Comparison of ENCODE assay signal across 24 mouse cellular contexts in the genomic region with DNA sequence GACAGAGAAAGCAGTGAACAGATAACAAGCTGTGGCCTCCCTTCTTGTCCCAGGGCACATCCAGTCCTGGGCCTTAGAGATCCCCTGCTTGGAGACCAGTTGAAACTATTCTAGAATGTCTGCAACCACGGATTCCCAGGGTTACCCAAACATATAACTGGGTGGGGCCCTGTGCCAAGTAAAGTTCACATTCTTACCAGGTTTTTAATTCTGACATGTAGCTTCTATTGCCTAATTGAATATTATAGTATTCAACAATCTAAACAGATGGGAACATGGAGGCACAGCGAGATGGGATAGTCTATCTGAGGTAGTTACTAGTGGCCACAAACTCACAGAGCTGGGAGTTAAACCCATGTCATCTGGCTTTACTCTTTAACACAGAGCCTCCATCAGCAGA. TPM values are rescaled to one million over a fixed set of nuclear protein-coding genes. Genes with fewer than 3 reads are reported as not detected.
DNase-seq lines count a peak whose midpoint lies in the region; ATAC-seq and TF ChIP-seq lines count a peak whose summit lies in the region.
"Had no signal": no experiment of that assay in that cellular context is flagged by ENCODE, and none has a peak within 500 bp of the region (broad histone marks: within the 10 kb centered on the region; RNA-seq: fewer than 3 reads in every experiment).

A gene (minus strand): TSS at position 101 of the 400 bp plus-strand sequence.

- intact Hi-C loops in gastrocnemius, adult 2 months (cut with DNase I): no loop called here

- H3K9ac ChIP-seq in forebrain, embryonic 12.5 days: no peak within 1 kb of the TSS
- H3K9ac ChIP-seq in ES-Bruce4 (ENCODE audit: low read depth, poor library complexity, severe bottlenecking): peak within 1 kb of the TSS; percentile 31
- peak within 1 kb of the TSS; percentile 13; the same call in 1 of the 2 replicates for H3K9ac ChIP-seq in hindbrain, postnatal 0 days (replicated peaks; ENCODE audit: low read length)
- H3K9ac ChIP-seq: heart, embryonic 15.5 days; neural tube, embryonic 12.5 days; stomach, embryonic 15.5 days had no signal

- peaks cover 9% of the 10 kb centered on the region for H3K4me1 ChIP-seq in forebrain, embryonic 10.5 days
- peaks cover 12% of the 10 kb centered on the region for H3K4me1 ChIP-seq in forebrain, embryonic 12.5 days
- H3K4me1 ChIP-seq in lung, adult 2 months (ENCODE audit: control insufficient read depth, insufficient read depth, low read length): no peaks in the 10 kb centered on the region; the same call in 1 of the 2 replicates
- peaks cover 4% of the 10 kb centered on the region for H3K4me1 ChIP-seq in ES-Bruce4 (ENCODE audit: control insufficient read depth, insufficient read depth, low read length)
- H3K4me1 ChIP-seq in hindbrain, postnatal 0 days (ENCODE audit: insufficient read depth, low read length): peaks cover 5% of the 10 kb centered on the region; the same call in 1 of the 2 replicates
- no peaks in the 10 kb centered on the region for H3K4me1 ChIP-seq in thymus, adult 2 months (replicated peaks; ENCODE audit: control insufficient read depth, insufficient read depth, low read length)
- H3K4me1 ChIP-seq: heart, embryonic 15.5 days; stomach, embryonic 15.5 days had no signal

- H3K4me3 ChIP-seq in forebrain, embryonic 10.5 days: no peak within 1 kb of the TSS
- H3K4me3 ChIP-seq in forebrain, embryonic 12.5 days (replicated peaks): no peak within 1 kb of the TSS
- no peak within 1 kb of the TSS for H3K4me3 ChIP-seq in lung, adult 2 months (replicated peaks; ENCODE audit: extremely low read depth, low read depth, low read length)
- H3K4me3 ChIP-seq in ES-Bruce4 (ENCODE audit: low read depth, low read length): 0 out of 2 replicates have a peak within 1 kb of the TSS, but pooled peaks have one; percentile 16
- 0 out of 2 replicates have a peak within 1 kb of the TSS, but pooled peaks have one; percentile 7 for H3K4me3 ChIP-seq in hindbrain, postnatal 0 days (ENCODE audit: low read length)
- no peak within 1 kb of the TSS for H3K4me3 ChIP-seq in thymus, adult 2 months (ENCODE audit: control insufficient read depth, insufficient read depth, low read length)
- H3K4me3 ChIP-seq in gastrocnemius, adult 2 months: no peak within 1 kb of the TSS; the same call in 1 of the 2 replicates
- H3K4me3 ChIP-seq: erythroblast, embryonic 14.5 days; heart, embryonic 15.5 days; neural tube, embryonic 12.5 days; stomach, embryonic 15.5 days had no signal

- H3K4me2 ChIP-seq in forebrain, embryonic 12.5 days: no peak within 1 kb of the TSS
- H3K4me2 ChIP-seq in hindbrain, postnatal 0 days (ENCODE audit: low read depth, low read length): peak within 1 kb of the TSS; percentile 39
- H3K4me2 ChIP-seq: heart, embryonic 15.5 days; neural tube, embryonic 12.5 days; stomach, embryonic 15.5 days had no signal

- DNase-seq in forebrain, embryonic 10.5 days (ENCODE audit: extremely low spot score, low spot score): no peak
- no peak for DNase-seq in lung, adult 2 months
- DNase-seq in lung, postnatal 10 days: no peak
- no peak for DNase-seq in hindbrain, postnatal 0 days (ENCODE audit: low spot score)
- no peak for DNase-seq in thymus, adult 2 months
- DNase-seq in gastrocnemius, adult 2 months: no peak
- DNase-seq: adrenal gland, postnatal 36 days; cerebellum, adult 18-20 months; gastrocnemius, postnatal 14 days; liver; lung, postnatal 14 days had no signal

- no peaks in the 10 kb centered on the region for H3K27me3 ChIP-seq in forebrain, embryonic 10.5 days (ENCODE audit: poor library complexity, severe bottlenecking)
- H3K27me3 ChIP-seq in forebrain, embryonic 12.5 days: no peaks in the 10 kb centered on the region
- no peaks in the 10 kb centered on the region for H3K27me3 ChIP-seq in ES-Bruce4 (ENCODE audit: control insufficient read depth, insufficient read depth, low read length, poor library complexity, severe bottlenecking)
- no peaks in the 10 kb centered on the region for H3K27me3 ChIP-seq in hindbrain, postnatal 0 days (ENCODE audit: insufficient read depth, low read length)
- no peaks in the 10 kb centered on the region for H3K27me3 ChIP-seq in thymus, adult 2 months (ENCODE audit: control insufficient read depth, insufficient read depth, low read length)
- H3K27me3 ChIP-seq: heart, embryonic 15.5 days; neural tube, embryonic 12.5 days; stomach, embryonic 15.5 days had no signal

- ATAC-seq in forebrain, embryonic 12.5 days (ENCODE audit: low FRiP score): no peak
- no peak for ATAC-seq in hindbrain, postnatal 0 days
- ATAC-seq: intestine, postnatal 0 days had no signal

- H3K27ac ChIP-seq in forebrain, embryonic 10.5 days: 0 out of 2 replicates have a peak within 1 kb of the TSS, but pooled peaks have one; percentile 9
- H3K27ac ChIP-seq in forebrain, embryonic 12.5 days: no peak within 1 kb of the TSS
- peak within 1 kb of the TSS; percentile 36; the same call in 1 of the 2 replicates for H3K27ac ChIP-seq in ES-Bruce4 (ENCODE audit: insufficient read depth, low read length)
- peak within 1 kb of the TSS; percentile 48; the same call in 1 of the 2 replicates for H3K27ac ChIP-seq in hindbrain, postnatal 0 days
- no peak within 1 kb of the TSS for H3K27ac ChIP-seq in thymus, adult 2 months (ENCODE audit: control insufficient read depth, insufficient read depth, low read length)
- no peak within 1 kb of the TSS; the same call in 1 of the 2 replicates for H3K27ac ChIP-seq in gastrocnemius, adult 2 months
- H3K27ac ChIP-seq: heart, embryonic 15.5 days; kidney, postnatal 0 days; neural tube, embryonic 12.5 days; stomach, embryonic 15.5 days had no signal

- TF ChIP-seq EP300 in ES-Bruce4 (IDR thresholded peaks at IDR 0.05; ENCODE audit: insufficient read depth, low read depth, low read length): no peak

- TF ChIP-seq CTCF in lung, adult 2 months (IDR thresholded peaks at IDR 0.05; ENCODE audit: insufficient read depth, low read length): no peak
- no peak for TF ChIP-seq CTCF in ES-Bruce4 (IDR thresholded peaks at IDR 0.05; ENCODE audit: low read depth, low read length)
- TF ChIP-seq CTCF in hindbrain, postnatal 0 days (IDR thresholded peaks at IDR 0.05; ENCODE audit: low read depth): no peak
- no peak for TF ChIP-seq CTCF in thymus, adult 2 months (IDR thresholded peaks at IDR 0.05; ENCODE audit: borderline replicate concordance, control insufficient read depth, extremely low read depth, insufficient read depth, low read length, poor library complexity)
- TF ChIP-seq CTCF in gastrocnemius, adult 2 months (IDR thresholded peaks at IDR 0.05): no peak

- no peaks in the 10 kb centered on the region for H3K36me3 ChIP-seq in forebrain, embryonic 10.5 days (replicated peaks)
- no peaks in the 10 kb centered on the region for H3K36me3 ChIP-seq in forebrain, embryonic 12.5 days (replicated peaks)
- no peaks in the 10 kb centered on the region for H3K36me3 ChIP-seq in ES-Bruce4 (ENCODE audit: control insufficient read depth, insufficient read depth, low read length, poor library complexity, severe bottlenecking)
- H3K36me3 ChIP-seq in hindbrain, postnatal 0 days (ENCODE audit: insufficient read depth, low read length): no peaks in the 10 kb centered on the region
- no peaks in the 10 kb centered on the region for H3K36me3 ChIP-seq in thymus, adult 2 months (ENCODE audit: control insufficient read depth, insufficient read depth, low read length)
- H3K36me3 ChIP-seq: heart, embryonic 15.5 days; neural tube, embryonic 12.5 days; stomach, embryonic 15.5 days had no signal

- TF ChIP-seq POLR2A in lung, adult 2 months (IDR thresholded peaks at IDR 0.05; ENCODE audit: borderline replicate concordance, extremely low read depth, low read depth, low read length): no peak
- TF ChIP-seq POLR2A in ES-Bruce4 (IDR thresholded peaks at IDR 0.05; ENCODE audit: insufficient read depth, low read length): no peak
- TF ChIP-seq POLR2A in thymus, adult 2 months (IDR thresholded peaks at IDR 0.05; ENCODE audit: control insufficient read depth, extremely low read depth, insufficient read depth, low read length, poor library complexity): no peak

- no peaks in the 10 kb centered on the region for H3K9me3 ChIP-seq in forebrain, embryonic 10.5 days
- no peaks in the 10 kb centered on the region for H3K9me3 ChIP-seq in forebrain, embryonic 12.5 days
- no peaks in the 10 kb centered on the region for H3K9me3 ChIP-seq in ES-Bruce4 (replicated peaks; ENCODE audit: control insufficient read depth, insufficient read depth, low read length, poor library complexity, severe bottlenecking)
- H3K9me3 ChIP-seq in hindbrain, postnatal 0 days (ENCODE audit: low read length): no peaks in the 10 kb centered on the region
- H3K9me3 ChIP-seq: heart, embryonic 15.5 days; neural tube, embryonic 12.5 days; stomach, embryonic 15.5 days had no signal

- 87% methylated on average over 2 of the region's 2 CpGs for WGBS in forebrain, embryonic 10.5 days
- WGBS in forebrain, embryonic 12.5 days: 81% methylated on average over 2 of the region's 2 CpGs
- WGBS in lung, adult 2 months: 68% methylated on average over 2 of the region's 2 CpGs
- WGBS in hindbrain, postnatal 0 days: 69% methylated on average over 2 of the region's 2 CpGs
- WGBS in thymus, adult 2 months: 81% methylated on average over 2 of the region's 2 CpGs

RNA-seq across cellular contexts. Expression of the gene that starts here (rescaled TPM):
- polyA plus RNA-seq in forebrain, embryonic 10.5 days (2016; fragmentation: Nextera tagmentation; extraction: Ambion mirVana): not detected in 2 replicates
- not detected in 2 replicates for polyA plus RNA-seq in forebrain, embryonic 12.5 days (2016; fragmentation: Nextera tagmentation; extraction: Ambion mirVana)
- polyA plus RNA-seq in lung, adult 2 months (2012; rRNA removed): 4.6 and 10.3 TPM in 2 replicates
- not detected in 2 replicates for polyA plus RNA-seq in ES-Bruce4 (2011; ENCODE audit: insufficient read depth, insufficient read length, low read depth, missing spikeins)
- 2.0 and 7.2 TPM in 2 replicates for total RNA-seq in hindbrain, postnatal 0 days (2014; rRNA removed)
- polyA plus RNA-seq in hindbrain, postnatal 0 days (2015; fragmentation: Nextera tagmentation; extraction: Ambion mirVana): 3.9 and 5.5 TPM in 2 replicates
- 0.27 and 0.34 TPM in 2 replicates for polyA plus RNA-seq in thymus, adult 2 months (2012; rRNA removed)
- not detected for total RNA-seq in gastrocnemius, adult 2 months (2021)
- total RNA-seq: adrenal gland, postnatal 36 days; gastrocnemius, postnatal 14 days; heart, adult 8-10 months; hematopoietic stem cell, adult 5-6 weeks; megakaryocyte, adult 5-6 weeks; monocyte, adult 5-6 weeks had no signal
- polyA plus RNA-seq: erythroblast, embryonic 14.5 days; heart, embryonic 15.5 days; intestine, postnatal 0 days; liver, embryonic 16.5 days; stomach, embryonic 15.5 days had no signal

Comparison
In these comparisons a context has a peak if more than half of its experiments do, and no peak if none do; other contexts are left out.
1. H3K27ac ChIP-seq: peak in forebrain, embryonic 10.5 days (single experiment), ES-Bruce4 (single experiment) and hindbrain, postnatal 0 days (single experiment); none in forebrain, embryonic 12.5 days (single experiment), thymus, adult 2 months (single experiment) and gastrocnemius, adult 2 months (single experiment).
2. H3K4me3 ChIP-seq: peak in ES-Bruce4 (single experiment) and hindbrain, postnatal 0 days (single experiment); none in forebrain, embryonic 10.5 days (single experiment), forebrain, embryonic 12.5 days (single experiment), lung, adult 2 months (single experiment), thymus, adult 2 months (single experiment) and gastrocnemius, adult 2 months (single experiment).